Mouse (Mus musculus) heart, embryonic 14.5 days (tissue): ENCODE measurements at regions not wholly inside any gene's neighbourhood (a gene's known extent, or its start where the extent isn't known, plus 50 kb on each side); places are given as distances from the start of the nearest gene placed in this dataset.

Experiments used
- ATAC-seq: fragments of 200-750 bp; cut with Nextera tagmentation; 2 replicates; pipeline ENCODE4 v1.8.0; 2017; ENCODE audit warnings: low read depth, moderate TSS enrichment; ENCODE audit not compliant: insufficient number of reproducible peaks, insufficient read depth, low FRiP score
- H3K27ac ChIP-seq, 2 experiments: fragments of 200-500 bp in 1 of 2; fragments of 300-500 bp in 1 of 2; sonication (generic) in 1 of 2; replicated peaks in 1 of 2; 2 replicates each; pipeline ENCODE4 v1.5.1; 2012 to 2014; ENCODE audit warnings: low read depth in 2 of 2, low read length in 2 of 2, control low read depth in 1 of 2, mild to moderate bottlenecking in 1 of 2, mixed read lengths in 1 of 2; ENCODE audit not compliant: control insufficient read depth in 1 of 2, insufficient read depth in 1 of 2
- H3K27me3 ChIP-seq: fragments of 300-500 bp; sonication (generic); 2 replicates; pipeline ENCODE4 v1.6.1; 2014; ENCODE audit warnings: mild to moderate bottlenecking, low read length, control low read depth; ENCODE audit not compliant: control insufficient read depth, insufficient read depth
- H3K36me3 ChIP-seq: fragments of 300-500 bp; sonication (generic); 2 replicates; pipeline ENCODE4 v1.6.1; 2014; ENCODE audit warnings: mild to moderate bottlenecking, control low read depth, low read length, mixed read lengths; ENCODE audit not compliant: control insufficient read depth, insufficient read depth
- H3K4me1 ChIP-seq, 2 experiments: fragments of 200-500 bp in 1 of 2; fragments of 300-500 bp in 1 of 2; sonication (generic) in 1 of 2; 2 replicates each; pipeline ENCODE4 v1.6.1; 2012 to 2014; ENCODE audit warnings: low read length in 2 of 2, control low read depth in 1 of 2, mixed read lengths in 1 of 2; ENCODE audit not compliant: control insufficient read depth in 2 of 2, insufficient read depth in 2 of 2
- H3K4me2 ChIP-seq: fragments of 300-500 bp; sonication (generic); 2 replicates; pipeline ENCODE4 v1.6.1; 2014; ENCODE audit warnings: mild to moderate bottlenecking, low read length
- H3K4me3 ChIP-seq, 2 experiments: fragments of 200-500 bp in 1 of 2; fragments of 300-500 bp in 1 of 2; sonication (generic) in 1 of 2; 2 replicates each; pipeline ENCODE4 v1.5.1; 2012 to 2014; ENCODE audit warnings: low read length in 2 of 2, mild to moderate bottlenecking in 2 of 2, control low read depth in 1 of 2, low read depth in 1 of 2, moderate library complexity in 1 of 2; ENCODE audit not compliant: control insufficient read depth in 1 of 2, insufficient read depth in 1 of 2
- H3K9ac ChIP-seq: fragments of 300-500 bp; sonication (generic); 2 replicates; pipeline ENCODE4 v1.6.1; 2014; ENCODE audit warnings: mild to moderate bottlenecking, low read length
- H3K9me3 ChIP-seq: fragments of 300-500 bp; sonication (generic); 2 replicates; pipeline ENCODE4 v1.6.1; 2016; ENCODE audit warnings: low read length, control low read depth; ENCODE audit not compliant: control insufficient read depth
- WGBS: fragments of 180-500 bp; shearing (Covaris S2); extraction: QIAGEN DNeasy Blood & Tissue Kit; methylation state at CpG from one replicate; pipeline ENCODE4 v1.1.7; 2014; 5-methylcytosine and 5-hydroxymethylcytosine counted together

- ATAC-seq, result no peak
- WGBS, result 70% methylated on average over 5 of the region's 5 CpGs
- peaks cover 3 to 6% of the 10 kb centered on the region in 2 experiments; a peak in 3 of 4 replicates for H3K4me1 ChIP-seq
Observed at GRCm38 (mm10) chr13:54318601-54319000, 52.5 kb upstream of the Cplx2 start.

GRCm38 (mm10) chr13:54320212-54320611, 50.9 kb upstream of the Cplx2 start:
- Histone ChIP-seq H3K9me3 (no peaks in the 10 kb centered on the region), H3K4me2 (no peak overlapping the region), H3K9ac (no peak overlapping the region), H3K4me1 (peaks cover 0 to 6% of the 10 kb centered on the region in 2 experiments; a peak in 2 of 4 replicates), H3K4me3 (no peak overlapping the region), H3K27me3 (no peaks in the 10 kb centered on the region), H3K27ac (no peak overlapping the region), H3K36me3 (no peaks in the 10 kb centered on the region)
- ATAC-seq, result no peak
- 43% methylated on average over 9 of the region's 9 CpGs for WGBS

More at GRCm38 (mm10) chr13:54318601-54319000, 52.5 kb upstream of the Cplx2 start:
- Histone ChIP-seq H3K9me3 (no peaks in the 10 kb centered on the region), H3K27me3 (no peaks in the 10 kb centered on the region), H3K4me3 (no peak overlapping the region), H3K9ac (no peak overlapping the region), H3K27ac (no peak overlapping the region), H3K36me3 (no peaks in the 10 kb centered on the region), H3K4me2 (no peak overlapping the region)

GRCm38 (mm10) chr13:54321011-54321410, 50.1 kb upstream of the Cplx2 start:
- H3K27ac ChIP-seq, result no peak overlapping the region
- no peak for ATAC-seq
- H3K27me3 ChIP-seq, result no peaks in the 10 kb centered on the region
- H3K9me3 ChIP-seq, result no peaks in the 10 kb centered on the region
- no peak overlapping the region for H3K4me2 ChIP-seq
- H3K9ac ChIP-seq, result no peak overlapping the region
- WGBS, result 69% methylated on average over 14 of the region's 14 CpGs
- peaks cover 0 to 6% of the 10 kb centered on the region in 2 experiments; a peak in 2 of 4 replicates for H3K4me1 ChIP-seq
- H3K36me3 ChIP-seq, result no peaks in the 10 kb centered on the region
- no peak overlapping the region for H3K4me3 ChIP-seq
